Mouse (Mus musculus): ENCODE measurements around the gene Glrb.

DNA sequence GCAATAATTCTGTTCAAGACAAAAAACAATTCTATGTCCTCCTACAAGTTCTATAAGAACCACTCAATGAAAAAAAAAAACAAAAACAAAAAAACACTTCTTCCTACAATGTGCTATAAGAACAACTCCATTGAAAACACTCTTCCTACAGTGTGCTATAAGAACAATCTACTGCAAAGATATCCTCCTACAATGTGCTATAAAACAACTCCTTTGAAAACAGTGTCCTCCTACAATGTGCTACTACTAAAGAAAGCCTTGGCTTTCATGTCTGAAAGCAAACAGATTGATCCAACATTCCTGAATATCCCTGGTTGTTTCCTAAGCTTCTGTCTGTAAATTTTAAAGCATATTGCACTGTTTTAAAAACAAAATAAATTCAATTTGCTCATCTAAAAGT lies 46.5 kb upstream of the Glrb start:
- TF ChIP-seq TAL1 (conservative IDR thresholded peaks at IDR 0.05; ENCODE audit: low read depth, low read length) (no peak), CTCF (IDR thresholded peaks at IDR 0.05; ENCODE audit: low read depth, low read length) (no peak), POLR2AphosphoS5 (IDR thresholded peaks at IDR 0.05; ENCODE audit: insufficient replicate concordance, low read depth, low read length) (no peak), GATA1 (IDR thresholded peaks at IDR 0.05; ENCODE audit: borderline replicate concordance, low read length) (no peak), GATA2 (IDR thresholded peaks at IDR 0.05; ENCODE audit: borderline replicate concordance, low read depth, low read length) (no peak)
